Mouse (Mus musculus) urinary bladder, postnatal 10 days (tissue): ENCODE data around the gene Fgfr2.

ENCODE experiments used
- DNase-seq: peaks from one replicate; pipeline ENCODE4 v3.0.0; 2022; ENCODE audit warnings: low spot score

Fgfr2 gene

DNA sequence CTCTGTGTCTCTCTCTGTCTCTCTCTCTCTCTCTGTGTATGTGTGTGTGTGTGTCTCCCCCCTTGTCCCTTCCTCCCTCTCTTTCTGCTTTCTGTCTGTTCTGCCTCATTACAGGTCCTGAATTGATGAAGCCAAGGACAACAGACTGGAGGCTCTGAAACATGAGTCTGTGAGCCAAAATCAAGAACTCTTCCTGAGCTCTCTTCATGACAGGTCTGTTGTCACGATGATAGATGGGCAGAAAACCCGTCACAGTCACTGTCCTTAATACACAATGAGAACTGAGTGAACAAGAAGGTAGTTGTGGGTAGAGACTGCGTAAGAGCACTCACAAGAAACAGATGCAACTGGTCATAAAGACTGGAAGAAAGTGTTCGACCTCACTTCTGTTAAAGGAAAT lies 762.8 kb downstream of the Fgfr2 start:
- no peak for DNase-seq

DNA sequence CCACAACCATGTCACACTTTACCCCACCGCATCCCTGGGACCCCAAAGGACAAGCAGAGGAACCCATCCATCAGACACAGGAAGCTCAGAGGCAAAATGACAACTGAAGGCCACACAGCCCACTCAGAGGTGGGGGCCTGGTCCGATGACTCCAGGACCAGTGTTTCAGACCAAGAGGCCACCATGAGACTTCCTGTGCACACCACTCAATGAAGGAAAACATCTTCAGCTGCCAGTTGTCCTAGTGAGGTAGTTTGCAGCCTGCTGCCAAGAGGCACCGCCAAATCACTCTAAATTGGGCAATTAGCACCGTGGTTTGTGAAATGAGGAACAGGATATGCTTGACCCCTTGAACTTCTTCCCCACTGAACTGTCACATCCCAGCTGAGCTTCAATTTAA lies 764.4 kb downstream of the Fgfr2 start:
- DNase-seq: no peak

- no peak for DNase-seq
These were observed 764.9 kb downstream of the Fgfr2 start for GRCm38 (mm10) chr7:132358250-132358649.

- DNase-seq: no peak
These were observed 765.3 kb downstream of the Fgfr2 start for GRCm38 (mm10) chr7:132357841-132358237.

DNA sequence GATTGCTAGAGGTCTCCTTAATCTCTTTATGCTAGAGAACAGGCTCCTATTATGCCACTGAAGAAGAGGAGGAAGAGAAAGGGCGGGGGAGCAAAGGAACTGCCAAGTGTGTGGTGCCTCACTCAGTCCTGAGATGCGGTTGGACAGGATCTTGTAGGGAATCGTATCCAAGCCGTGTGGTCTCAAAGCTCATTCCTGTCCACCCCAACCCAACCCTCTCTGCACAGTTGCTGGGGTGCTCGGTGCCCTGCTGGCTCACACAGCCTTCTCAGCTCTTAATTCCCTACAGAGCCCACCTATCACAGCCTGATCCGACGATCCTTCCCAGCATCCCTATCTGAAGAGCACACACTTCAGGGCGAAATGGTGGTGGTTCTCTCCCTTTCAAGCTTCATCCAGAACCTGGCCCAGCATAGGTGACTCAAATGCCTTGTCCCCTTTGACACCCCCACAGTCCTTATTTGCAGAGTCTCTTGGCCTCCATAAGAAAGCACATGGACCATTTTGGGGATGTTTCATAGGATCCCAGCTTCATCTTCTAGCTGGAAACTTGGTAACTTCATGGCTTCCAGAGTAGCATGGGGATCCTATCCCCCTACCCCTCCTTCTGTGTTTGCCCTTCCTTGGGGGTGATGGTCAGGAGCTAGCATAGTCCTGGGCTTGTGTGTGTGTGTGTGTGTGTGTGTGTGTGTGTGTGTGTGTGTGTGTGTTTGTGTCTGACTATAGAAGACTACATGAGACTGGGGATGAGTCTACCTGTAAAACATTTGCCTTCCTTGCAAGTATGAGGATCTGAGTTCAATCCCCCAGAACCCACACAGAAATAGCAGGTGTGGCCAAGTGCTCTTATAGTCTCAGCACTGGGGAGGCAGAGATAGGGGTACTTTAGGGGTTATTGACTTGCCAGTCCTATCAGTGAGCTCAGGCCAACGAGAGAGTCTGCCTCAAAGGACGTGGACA lies 766.0 kb downstream of the Fgfr2 start:
- DNase-seq: no peak

GRCm38 (mm10) chr7:132356185-132356584 lies 767.0 kb downstream of the Fgfr2 start:
- no peak for DNase-seq

GRCm38 (mm10) chr7:132355767-132356166 lies 767.4 kb downstream of the Fgfr2 start:
- DNase-seq: no peak

DNA sequence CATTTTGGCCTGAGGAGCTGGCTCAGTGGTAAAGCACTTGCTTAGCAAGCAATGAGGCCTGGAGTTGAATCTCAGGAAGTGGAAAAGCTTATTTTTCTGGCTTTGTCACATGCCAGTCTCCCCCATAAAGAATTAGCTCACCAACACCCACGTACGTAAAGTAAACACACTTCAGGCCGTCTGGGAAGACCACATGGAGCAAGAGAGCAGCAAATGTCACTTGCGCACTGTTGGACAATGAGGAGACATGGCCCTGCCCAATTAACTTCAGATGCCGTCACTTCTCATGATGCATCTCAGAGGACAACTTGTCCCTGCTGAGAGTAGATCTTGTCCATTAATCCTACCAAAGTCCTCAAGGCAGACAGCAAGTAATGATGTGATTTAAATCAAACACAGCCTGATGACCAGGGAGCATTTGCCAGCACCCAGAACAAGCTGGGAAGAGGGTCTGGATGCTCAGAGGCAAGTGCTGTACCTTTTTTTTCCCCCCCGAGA lies 774.0 kb downstream of the Fgfr2 start:
- no peak for DNase-seq

- no peak for DNase-seq
These were observed 775.7 kb downstream of the Fgfr2 start for GRCm38 (mm10) chr7:132347273-132348045.

GRCm38 (mm10) chr7:132345526-132346070 lies 777.6 kb downstream of the Fgfr2 start:
- no peak for DNase-seq

DNA sequence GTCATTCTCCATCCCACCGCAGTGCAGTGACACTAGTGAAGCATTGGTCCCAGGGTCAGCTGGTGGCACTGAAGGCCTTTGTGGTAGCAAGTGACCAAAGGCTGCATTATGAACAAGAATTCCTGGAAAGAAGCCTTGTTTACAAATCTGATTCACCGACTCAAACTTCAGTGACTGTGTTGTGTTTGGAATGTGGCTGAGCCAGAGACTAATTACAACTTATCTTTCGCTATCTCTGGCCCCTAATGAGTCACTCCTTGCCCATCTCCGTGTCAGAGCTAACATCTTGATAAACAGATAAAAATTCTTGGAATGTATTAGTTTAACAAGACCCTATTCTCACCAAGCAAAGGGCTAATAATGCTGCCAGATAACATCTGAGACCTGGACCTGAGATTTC lies 778.5 kb downstream of the Fgfr2 start:
- DNase-seq: no peak

GRCm38 (mm10) chr7:132343900-132344299 lies 779.2 kb downstream of the Fgfr2 start:
- DNase-seq: no peak

DNA sequence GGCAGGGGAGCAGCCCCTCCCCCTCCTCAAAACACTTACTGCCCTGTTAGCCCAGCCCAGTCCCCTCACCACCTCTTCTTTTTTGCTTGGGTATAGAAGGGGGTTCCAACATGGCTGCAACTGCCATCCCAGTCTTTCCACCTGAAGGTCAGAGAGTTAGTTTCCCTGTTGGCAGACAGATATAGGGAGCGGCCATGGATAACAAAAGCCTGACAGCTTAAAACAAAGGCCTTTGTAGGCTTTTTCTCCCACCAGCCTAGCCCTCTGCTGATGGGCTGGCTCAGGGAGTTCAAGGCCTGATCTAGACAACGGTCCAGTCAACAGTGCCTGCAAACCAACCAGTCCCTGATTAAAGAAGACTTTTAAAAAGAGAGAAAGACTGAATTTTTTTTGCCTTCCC lies 780.0 kb downstream of the Fgfr2 start:
- no peak for DNase-seq

DNA sequence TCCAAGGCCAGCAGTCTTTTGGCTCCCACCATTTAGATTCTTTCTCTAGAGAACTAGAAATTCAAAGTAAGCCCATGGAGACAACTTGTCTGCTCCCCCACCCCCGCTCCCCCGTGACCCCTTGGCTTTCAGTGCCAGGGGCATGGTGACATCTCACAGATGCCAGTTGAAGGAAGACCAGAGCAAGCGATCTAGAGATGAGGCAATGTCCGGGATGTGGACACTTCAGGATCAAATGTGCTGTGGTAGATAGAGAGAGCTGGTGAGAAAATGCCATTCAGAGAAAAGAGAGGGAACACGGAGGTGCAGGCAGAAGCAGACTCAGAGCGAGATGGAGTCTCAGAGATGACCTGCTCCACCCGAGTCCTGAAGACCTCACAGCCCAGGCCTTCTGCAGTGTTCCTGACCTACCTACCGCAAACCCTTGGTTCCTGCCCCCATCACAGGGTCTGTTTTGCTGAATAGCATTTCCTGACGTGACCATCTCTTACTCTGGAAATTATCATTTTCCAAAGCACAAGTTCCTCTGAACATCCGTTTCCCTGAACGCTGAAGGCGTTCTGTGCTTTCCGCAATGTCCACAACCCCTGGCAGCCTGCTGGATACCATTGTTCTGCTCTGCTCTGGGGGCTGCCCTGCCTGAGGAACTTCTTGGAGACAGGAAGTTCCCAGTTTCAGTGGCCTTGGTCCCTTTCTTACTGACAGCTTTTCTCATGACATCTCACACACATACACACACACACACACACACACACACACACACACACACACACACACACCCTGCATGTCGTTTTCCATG lies 783.9 kb downstream of the Fgfr2 start:
- no peak for DNase-seq

GRCm38 (mm10) chr7:132338350-132338749 lies 784.8 kb downstream of the Fgfr2 start:
- no peak for DNase-seq

DNA sequence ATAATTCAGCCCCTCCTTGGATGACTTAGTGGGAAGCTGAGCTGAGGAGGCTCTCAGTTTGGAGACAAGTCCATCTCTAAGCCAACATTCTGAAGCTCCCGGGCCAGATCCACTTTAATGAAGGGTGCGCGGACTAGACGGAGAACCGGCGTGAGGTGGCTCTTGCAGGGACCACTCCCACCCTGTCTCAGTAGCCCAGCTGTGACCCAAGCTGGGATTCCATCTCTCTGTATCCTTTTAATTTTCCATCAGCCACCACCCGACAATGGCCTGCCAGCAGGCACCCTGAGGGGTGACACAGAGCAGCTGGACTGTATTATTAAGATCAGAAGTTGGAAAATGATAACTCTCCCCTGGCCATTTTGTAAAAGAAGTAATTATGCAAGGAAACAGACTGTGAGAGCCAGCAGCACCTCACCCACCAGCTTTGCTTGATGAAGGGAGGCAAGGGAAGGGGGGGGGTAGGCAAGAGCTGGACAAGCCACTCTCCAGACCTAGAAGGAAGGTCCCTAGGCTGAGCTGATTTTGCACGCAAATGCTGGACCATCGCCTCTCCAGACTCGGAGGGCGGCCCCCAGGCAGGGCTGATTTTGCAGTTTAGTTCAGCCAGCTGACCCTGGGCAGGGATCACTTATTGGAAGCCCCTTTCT lies 785.8 kb downstream of the Fgfr2 start:
- no peak for DNase-seq

DNA sequence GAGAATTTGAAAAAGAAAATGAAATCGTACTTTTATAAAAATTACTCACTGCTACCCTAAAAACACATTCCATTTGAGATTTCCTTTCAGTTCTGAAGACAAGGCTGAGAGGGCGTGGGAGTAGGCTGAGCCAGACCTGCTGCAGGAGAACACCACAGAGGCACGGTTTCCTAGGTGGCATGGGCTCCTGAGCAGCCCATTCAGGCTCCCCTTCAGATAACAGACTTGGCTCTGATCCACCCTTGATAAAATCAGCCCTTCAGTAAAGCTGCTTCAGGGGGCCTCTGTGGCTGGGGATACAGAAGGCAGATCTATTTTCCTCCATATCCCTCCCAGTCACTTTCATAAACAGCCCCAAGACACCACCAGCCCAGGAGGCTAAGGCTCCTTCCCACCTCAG lies 786.4 kb downstream of the Fgfr2 start:
- DNase-seq: no peak

- no peak for DNase-seq
These were observed 787.8 kb downstream of the Fgfr2 start for GRCm38 (mm10) chr7:132335367-132335766.

DNA sequence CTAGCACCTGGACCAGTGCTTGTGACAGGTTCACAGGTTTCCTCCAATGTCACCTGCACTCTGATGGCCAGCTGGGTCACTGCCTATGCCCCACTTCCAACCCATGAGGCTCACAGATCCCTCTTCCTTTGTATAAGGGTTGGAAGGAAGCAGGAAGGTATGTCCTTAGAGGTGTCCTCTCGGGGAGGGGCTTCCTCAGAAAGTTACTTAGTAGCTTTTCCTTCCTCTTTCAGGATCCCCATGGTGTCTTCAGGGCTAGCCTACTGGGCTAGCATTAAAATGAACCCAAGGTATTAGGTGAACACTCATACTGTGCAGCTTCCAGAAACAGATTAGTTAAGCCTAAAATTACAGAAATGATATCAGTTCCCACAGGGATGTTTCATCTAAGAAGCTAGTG lies 790.1 kb downstream of the Fgfr2 start:
- DNase-seq: no peak

- DNase-seq: no peak
These were observed 791.0 kb downstream of the Fgfr2 start for GRCm38 (mm10) chr7:132332176-132332575.

DNA sequence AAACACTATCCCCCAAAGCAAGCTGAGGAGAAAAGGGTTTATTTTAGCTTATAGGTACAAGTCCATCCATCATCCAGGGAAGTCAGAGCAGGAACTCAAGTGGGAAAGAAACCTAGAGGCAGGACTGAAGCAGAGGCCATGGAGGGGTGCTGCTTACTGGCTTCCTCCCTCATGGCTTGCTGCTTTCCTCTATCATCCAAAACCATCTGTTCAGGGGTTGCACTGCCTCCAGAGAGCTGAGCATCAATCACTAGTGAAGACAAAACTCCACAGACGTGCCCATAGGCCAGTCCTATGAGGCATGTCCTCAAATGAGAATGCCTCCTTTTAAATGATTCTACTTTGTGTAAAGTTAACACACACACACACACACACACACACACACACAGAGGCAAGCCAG lies 793.0 kb downstream of the Fgfr2 start:
- DNase-seq: no peak
